Mouse (Mus musculus) lung, postnatal 0 days (tissue): ENCODE measurements around the gene Gjb3. TPM values are rescaled to one million over a fixed set of nuclear protein-coding genes. Genes with fewer than 3 reads are reported as not detected.

ENCODE experiments used
- ATAC-seq: fragments of 200-750 bp; cut with Nextera tagmentation; 2 replicates; pipeline ENCODE4 v1.8.0; 2017; ENCODE audit warnings: moderate library complexity
- DNase-seq: peaks from one replicate; pipeline ENCODE4 v3.0.0-alpha.2; 2016; ENCODE audit warnings: low spot score
- H3K27ac ChIP-seq: fragments of 300-500 bp; sonication (generic); 2 replicates; pipeline ENCODE4 v1.5.1; 2014; ENCODE audit warnings: antibody characterized with exemption, mild to moderate bottlenecking, low read length, mixed read lengths
- H3K27me3 ChIP-seq: fragments of 300-500 bp; sonication (generic); replicated peaks from 2 replicates; pipeline ENCODE4 v1.6.1; 2014; ENCODE audit warnings: low read length, mixed read lengths; ENCODE audit not compliant: insufficient read depth
- H3K36me3 ChIP-seq: fragments of 300-500 bp; sonication (generic); 2 replicates; pipeline ENCODE4 v1.6.1; 2014; ENCODE audit warnings: low read length, mixed read lengths; ENCODE audit not compliant: insufficient read depth
- H3K4me1 ChIP-seq: fragments of 300-500 bp; sonication (generic); 2 replicates; pipeline ENCODE4 v1.6.1; 2014; ENCODE audit warnings: antibody characterized with exemption, low read depth, low read length, mixed read lengths; ENCODE audit not compliant: insufficient read depth
- H3K4me2 ChIP-seq: fragments of 300-500 bp; sonication (generic); replicated peaks from 2 replicates; pipeline ENCODE4 v1.6.1; 2014; ENCODE audit warnings: low read depth, mild to moderate bottlenecking, low read length, moderate library complexity, mixed read lengths
- H3K4me3 ChIP-seq: fragments of 300-500 bp; sonication (generic); 2 replicates; pipeline ENCODE4 v1.5.1; 2014; ENCODE audit warnings: low read depth, low read length
- H3K9ac ChIP-seq: fragments of 300-500 bp; sonication (generic); replicated peaks from 2 replicates; pipeline ENCODE4 v1.6.1; 2014; ENCODE audit warnings: low read depth, mild to moderate bottlenecking
- H3K9me3 ChIP-seq: fragments of 300-500 bp; sonication (generic); 2 replicates; pipeline ENCODE4 v1.6.1; 2016; ENCODE audit warnings: low read length, mixed read lengths
- CTCF ChIP-seq: IDR thresholded peaks from 2 replicates; pipeline ENCODE4 v1.5.1; 2016; ENCODE audit warnings: antibody characterized with exemption, mild to moderate bottlenecking
- EP300 ChIP-seq: IDR thresholded peaks from 2 replicates; pipeline ENCODE4 v1.6.1; 2016; ENCODE audit warnings: antibody characterized with exemption, mild to moderate bottlenecking, control low read depth
- WGBS: fragments of 180-500 bp; shearing (Covaris S2); extraction: QIAGEN DNeasy Blood & Tissue Kit; methylation state at CpG from one replicate; pipeline ENCODE4 v1.1.7; 2014; 5-methylcytosine and 5-hydroxymethylcytosine counted together
- polyA plus RNA-seq: library from polyadenylated mRNA; unstranded; fragments of >200 nt; fragmentation: Nextera tagmentation; extraction: Ambion mirVana; gene quantifications from 2 replicates; pipeline ENCODE4 v1.2.1, GENCODE M21; 2015

Gene Gjb3
- polyA plus RNA-seq, 1 experiment from 2014 or later = 2.9 TPM

- TF ChIP-seq CTCF = no peak
- no peak for TF ChIP-seq EP300
- Histone ChIP-seq H3K9me3 (no peaks in the 10 kb centered on the region), H3K27ac (no peak overlapping the region), H3K27me3 (no peaks in the 10 kb centered on the region), H3K4me3 (no peak overlapping the region), H3K36me3 (no peaks in the 10 kb centered on the region), H3K9ac (no peak overlapping the region), H3K4me2 (no peak overlapping the region), H3K4me1 (no peaks in the 10 kb centered on the region)
- DNase-seq = no peak
- no peak for ATAC-seq
- 43% methylated on average over 6 of the region's 6 CpGs for WGBS
These were observed 10.7 kb upstream of the Gjb3 start for GRCm38 (mm10) chr4:127341372-127341771.

DNA sequence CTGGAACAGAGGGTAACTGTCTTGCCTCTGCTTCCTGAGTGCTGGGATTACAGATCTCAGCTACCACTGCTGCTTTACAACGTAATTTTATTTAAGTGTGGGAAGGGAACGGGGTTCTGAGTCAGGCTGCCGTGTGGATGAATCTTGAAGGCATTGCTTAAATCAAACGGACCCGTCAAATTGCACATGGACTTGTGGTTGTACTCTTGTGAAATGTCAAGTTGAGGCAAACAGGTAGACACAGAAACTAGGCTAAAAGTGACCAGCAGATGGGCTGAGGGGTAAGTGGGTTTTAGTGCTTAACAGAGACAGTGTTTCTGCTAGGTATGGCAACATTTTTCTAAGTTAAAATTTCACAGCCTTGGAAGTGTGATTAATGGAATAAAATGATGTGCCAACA lies 7.0 kb upstream of the Gjb3 start:
- ATAC-seq = no peak
- Histone ChIP-seq H3K27me3 (no peaks in the 10 kb centered on the region), H3K4me3 (no peak overlapping the region), H3K9me3 (no peaks in the 10 kb centered on the region), H3K4me1 (no peaks in the 10 kb centered on the region), H3K9ac (no peak overlapping the region), H3K36me3 (no peaks in the 10 kb centered on the region), H3K27ac (no peak overlapping the region), H3K4me2 (no peak overlapping the region)
- TF ChIP-seq CTCF (no peak), EP300 (no peak)
- 79% methylated on average over 5 of the region's 5 CpGs for WGBS
- DNase-seq = no peak

DNA sequence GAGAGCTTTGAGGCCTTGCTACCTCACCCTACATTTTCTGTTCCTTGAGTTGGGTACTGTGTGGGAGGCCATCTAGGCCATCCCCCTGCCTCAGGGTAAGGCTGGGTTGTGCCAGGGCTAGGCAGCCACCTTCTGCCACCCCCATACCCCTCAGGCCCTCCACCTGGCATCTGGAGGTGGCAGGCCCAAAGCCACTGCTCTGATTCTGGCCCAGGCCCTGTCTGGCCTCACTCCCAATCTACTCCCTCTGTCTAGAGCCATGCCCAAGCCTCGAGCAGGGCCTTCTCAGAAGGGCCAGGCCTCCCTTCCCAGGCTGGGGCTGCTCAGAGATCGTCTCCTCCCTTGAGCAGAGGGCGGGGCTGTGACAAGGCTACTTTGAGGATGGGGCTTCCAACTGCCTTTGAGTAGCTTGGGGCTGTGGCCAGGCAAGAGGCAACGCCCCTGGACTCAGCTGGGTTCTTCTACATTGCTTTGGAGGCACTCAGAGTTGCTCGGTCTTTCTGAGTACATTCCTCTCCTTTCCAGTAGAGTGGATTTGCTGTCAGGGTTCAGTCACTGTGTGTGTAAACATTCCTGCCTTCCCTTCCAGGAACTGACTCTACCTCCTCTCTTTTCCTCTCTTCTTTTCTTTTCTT lies 4.3 kb upstream of the Gjb3 start:
- peak; percentile 82 for ATAC-seq
- DNase-seq = peak; percentile 58
- no peak for TF ChIP-seq CTCF
- TF ChIP-seq EP300 = 0 out of 2 replicates have a peak, but pooled peaks have one; percentile 18
- no peak overlapping the region for H3K4me2 ChIP-seq
- peaks cover 10% of the 10 kb centered on the region; the same call in 1 of the 2 replicates for H3K27me3 ChIP-seq
- WGBS = 12% methylated on average over 5 of the region's 5 CpGs
- no peak overlapping the region for H3K9ac ChIP-seq
- no peaks in the 10 kb centered on the region; the same call in 1 of the 2 replicates for H3K4me1 ChIP-seq
- no peak overlapping the region for H3K4me3 ChIP-seq
- H3K27ac ChIP-seq = peak overlapping the region; percentile 35; the same call in 1 of the 2 replicates
- H3K9me3 ChIP-seq = no peaks in the 10 kb centered on the region
- H3K36me3 ChIP-seq = no peaks in the 10 kb centered on the region

DNA sequence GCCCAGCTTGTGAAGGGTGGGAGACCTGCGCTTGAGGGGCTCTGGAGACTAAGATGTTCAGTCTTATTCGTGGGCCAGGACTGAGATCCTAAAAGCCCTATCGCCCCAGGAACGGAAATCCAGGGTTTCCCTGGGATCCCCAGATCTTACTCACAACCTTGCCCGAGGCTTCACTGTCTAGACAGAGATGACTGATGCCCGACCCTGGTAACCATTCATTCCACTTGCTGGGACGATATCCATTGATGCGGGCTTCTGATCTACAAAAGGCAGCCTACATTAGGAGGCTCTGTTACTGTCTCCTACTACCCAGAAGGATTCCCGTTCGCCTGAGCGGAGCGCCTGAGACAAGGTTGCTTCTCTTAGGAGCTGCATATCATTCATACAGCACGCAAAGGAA lies 527 bp upstream of the Gjb3 start:
- DNase-seq = no peak
- Histone ChIP-seq H3K4me2 (no peak overlapping the region), H3K9ac (no peak overlapping the region), H3K36me3 (no peaks in the 10 kb centered on the region), H3K27me3 (peaks cover 13% of the 10 kb centered on the region), H3K4me3 (no peak overlapping the region), H3K4me1 (no peaks in the 10 kb centered on the region; the same call in 1 of the 2 replicates), H3K9me3 (no peaks in the 10 kb centered on the region), H3K27ac (no peak overlapping the region)
- WGBS = 29% methylated on average over 13 of the region's 13 CpGs
- TF ChIP-seq EP300 (no peak), CTCF (no peak)
- no peak for ATAC-seq

- ATAC-seq (peak; percentile 51), DNase-seq (peak; percentile 30)
- H3K4me2 ChIP-seq = peak overlapping the region; percentile 52
- WGBS = 1% methylated on average over 13 of the region's 13 CpGs
- H3K27ac ChIP-seq = no peak overlapping the region
- H3K4me1 ChIP-seq = no peaks in the 10 kb centered on the region; the same call in 1 of the 2 replicates
- peaks cover 13% of the 10 kb centered on the region for H3K27me3 ChIP-seq
- H3K36me3 ChIP-seq = no peaks in the 10 kb centered on the region
- H3K9me3 ChIP-seq = no peaks in the 10 kb centered on the region
- H3K9ac ChIP-seq = no peak overlapping the region
- H3K4me3 ChIP-seq = peak overlapping the region; percentile 14
- TF ChIP-seq EP300 (no peak), CTCF (no peak)
These were observed 893 bp downstream of the Gjb3 start for GRCm38 (mm10) chr4:127329751-127330150.

- Histone ChIP-seq H3K27ac (no peak overlapping the region), H3K4me3 (no peak overlapping the region), H3K4me2 (no peak overlapping the region), H3K9ac (no peak overlapping the region), H3K27me3 (peaks cover 13% of the 10 kb centered on the region), H3K4me1 (no peaks in the 10 kb centered on the region; the same call in 1 of the 2 replicates), H3K36me3 (no peaks in the 10 kb centered on the region), H3K9me3 (no peaks in the 10 kb centered on the region)
- no peak for TF ChIP-seq CTCF
- TF ChIP-seq EP300 = no peak
- ATAC-seq (no peak), DNase-seq (no peak)
- 8% methylated on average over 3 of the region's 3 CpGs for WGBS
These were observed 1.6 kb downstream of the Gjb3 start for GRCm38 (mm10) chr4:127329046-127329445.
